Mouse (Mus musculus) hindbrain, embryonic 10.5 days (tissue): Measurements from ENCODE around the gene Tapbpl. TPM values are rescaled to one million over a fixed set of nuclear protein-coding genes. Genes with fewer than 3 reads are reported as not detected.
A peak's percentile ranks its signal among the peaks of the same experiment; 100 is the strongest.

Experiments
- DNase-seq: peaks from one replicate; pipeline ENCODE4 v3.0.0-alpha.2; 2017; ENCODE audit warnings: low spot score
- H3K27ac ChIP-seq: fragments of 300-500 bp; sonication (generic); 2 replicates; pipeline ENCODE4 v1.5.1; 2016; ENCODE audit warnings: mild to moderate bottlenecking, moderate library complexity
- H3K27me3 ChIP-seq: fragments of 300-500 bp; sonication (generic); 2 replicates; pipeline ENCODE4 v1.6.1; 2016; ENCODE audit warnings: mild to moderate bottlenecking; ENCODE audit not compliant: poor library complexity, insufficient read depth, severe bottlenecking
- H3K36me3 ChIP-seq: fragments of 300-500 bp; sonication (generic); 2 replicates; pipeline ENCODE4 v1.6.1; 2016; ENCODE audit warnings: mild to moderate bottlenecking, moderate library complexity
- H3K4me1 ChIP-seq: fragments of 300-500 bp; sonication (generic); replicated peaks from 2 replicates; pipeline ENCODE4 v1.6.1; 2016; ENCODE audit warnings: mild to moderate bottlenecking
- H3K4me3 ChIP-seq: fragments of 300-500 bp; sonication (generic); 2 replicates; pipeline ENCODE4 v1.5.1; 2016; ENCODE audit warnings: mild to moderate bottlenecking, moderate library complexity
- H3K9me3 ChIP-seq: fragments of 300-500 bp; sonication (generic); 2 replicates; pipeline ENCODE4 v1.6.1; 2016; ENCODE audit warnings: mild to moderate bottlenecking, moderate library complexity
- WGBS: fragments of 180-500 bp; shearing (Covaris S2); methylation state at CpG from one replicate; pipeline ENCODE4 v1.1.7; 2016; 5-methylcytosine and 5-hydroxymethylcytosine counted together
- polyA plus RNA-seq: library from polyadenylated mRNA; unstranded; fragments of >200 nt; fragmentation: Nextera tagmentation; extraction: Ambion mirVana; gene quantifications from 2 replicates; pipeline ENCODE4 v1.2.1, GENCODE M21; 2016

Gene Tapbpl
- polyA plus RNA-seq, 1 experiment from 2014 or later, result 1.9 TPM

DNA sequence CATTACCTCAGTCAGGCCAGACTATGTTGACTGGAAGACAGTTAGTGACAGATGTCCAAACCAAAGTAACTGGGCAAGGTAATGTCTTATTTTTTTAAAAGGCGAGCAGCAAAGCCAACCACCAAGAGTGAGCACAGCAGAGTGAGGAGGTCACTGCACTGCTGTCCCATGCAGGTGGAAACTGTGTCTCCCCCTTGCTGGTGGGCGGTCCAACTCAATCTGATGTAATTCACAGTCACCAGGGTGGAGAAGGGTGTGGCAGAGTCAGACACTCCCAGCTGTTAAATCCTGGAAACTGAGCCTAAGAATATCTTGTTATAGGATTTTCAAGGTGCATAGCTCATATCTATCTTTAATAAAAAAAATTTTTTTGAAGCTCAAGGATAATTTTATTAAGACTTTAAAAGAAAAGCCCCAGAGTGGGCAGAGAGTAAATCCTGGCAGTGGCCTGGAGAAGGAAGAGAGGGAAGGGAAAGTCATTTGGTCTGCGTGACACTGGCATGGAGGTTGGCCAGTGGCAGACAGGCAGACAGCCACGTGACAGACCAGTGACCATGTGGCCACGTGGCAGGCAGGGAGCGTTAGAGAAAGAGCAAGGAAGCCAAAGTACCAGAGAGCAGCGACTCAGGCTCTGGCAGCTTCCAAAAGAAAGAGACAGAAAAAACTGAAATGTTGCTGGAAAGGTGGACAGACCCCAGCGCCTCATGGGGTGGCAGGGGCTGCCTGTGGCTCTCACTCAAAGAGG is 24.7 kb upstream of the Tapbpl start:
- H3K9me3 ChIP-seq, result peaks cover 4% of the 10 kb centered on the region; the same call in 1 of the 2 replicates
- H3K4me3 ChIP-seq, result no peak overlapping the region
- 83% methylated on average over 8 of the region's 8 CpGs for WGBS
- peaks cover 10% of the 10 kb centered on the region for H3K4me1 ChIP-seq
- no peaks in the 10 kb centered on the region for H3K27me3 ChIP-seq
- H3K27ac ChIP-seq, result no peak overlapping the region
- no peak for DNase-seq
- H3K36me3 ChIP-seq, result no peaks in the 10 kb centered on the region

DNA sequence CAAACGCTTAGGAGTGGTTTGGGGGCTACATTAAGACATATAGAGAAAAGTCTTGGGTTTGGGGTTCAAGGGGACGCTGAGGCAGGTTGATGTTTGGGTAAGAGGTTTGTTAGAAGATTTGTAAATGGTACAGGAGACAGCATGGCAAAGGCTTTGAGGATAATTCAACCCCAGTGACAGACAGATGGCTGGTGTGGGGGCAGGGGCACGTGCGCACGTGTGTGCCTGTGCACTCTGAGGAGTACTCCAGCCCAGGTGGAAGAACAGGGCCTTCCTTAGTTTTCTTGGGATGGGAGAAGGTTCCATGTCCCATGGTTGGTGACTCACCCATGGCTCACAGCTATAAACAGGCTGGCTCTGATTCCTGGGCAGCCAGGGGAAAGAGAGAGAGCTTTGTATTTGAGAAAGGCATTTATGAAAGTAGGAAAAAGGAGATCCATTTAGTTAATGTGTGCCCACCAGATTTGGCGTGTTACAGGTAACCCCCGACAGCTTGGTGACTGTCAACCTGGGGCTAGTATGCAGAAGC is 23.9 kb upstream of the Tapbpl start:
- H3K27me3 ChIP-seq, result no peaks in the 10 kb centered on the region
- DNase-seq, result no peak
- 88% methylated on average over 7 of the region's 7 CpGs for WGBS
- H3K4me3 ChIP-seq, result no peak overlapping the region
- no peak overlapping the region for H3K27ac ChIP-seq
- H3K4me1 ChIP-seq, result peaks cover 10% of the 10 kb centered on the region
- no peaks in the 10 kb centered on the region for H3K36me3 ChIP-seq
- H3K9me3 ChIP-seq, result peaks cover 4% of the 10 kb centered on the region; the same call in 1 of the 2 replicates

DNA sequence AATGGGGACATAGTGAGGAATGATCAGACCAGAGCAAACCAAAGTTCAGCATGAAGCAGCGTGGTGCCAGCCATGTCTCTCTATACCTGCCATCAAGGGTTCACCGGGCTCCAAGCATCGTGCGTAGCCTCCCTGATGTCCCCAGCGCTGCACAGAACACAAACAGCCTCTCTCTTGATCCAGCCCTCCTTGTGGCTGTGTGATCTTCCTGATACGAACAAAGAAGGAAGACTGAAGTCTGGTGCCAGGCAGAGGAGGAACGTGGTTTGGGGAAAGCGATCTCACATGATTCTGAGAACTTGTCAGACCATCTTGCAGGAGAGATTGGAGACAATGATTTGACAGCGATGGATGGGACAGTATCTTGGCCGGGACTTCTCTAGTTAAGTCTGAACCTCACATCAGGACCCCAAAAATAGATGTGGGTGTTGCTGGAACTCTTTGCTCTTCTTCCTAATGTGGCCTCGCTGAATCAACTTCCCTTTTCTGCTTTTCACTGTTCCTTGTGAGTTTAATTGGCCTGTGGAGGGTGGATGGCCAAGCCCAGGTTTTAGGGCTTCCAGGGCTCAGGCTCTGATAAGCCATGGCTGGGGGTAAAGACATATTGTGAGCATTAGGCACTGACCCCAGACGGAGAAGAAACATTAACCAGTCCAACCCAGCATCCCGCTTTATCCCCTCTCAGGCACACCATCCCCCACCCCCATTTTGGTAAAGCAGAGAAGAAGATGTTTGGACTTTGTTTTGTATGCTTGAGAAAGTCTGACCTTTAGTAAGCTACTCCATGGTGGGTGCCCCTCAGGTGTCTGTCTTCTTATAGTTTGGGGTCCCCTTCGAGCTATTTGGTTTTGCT is 22.4 kb upstream of the Tapbpl start:
- DNase-seq, result no peak
- 83% methylated on average over 14 of the region's 14 CpGs for WGBS

DNA sequence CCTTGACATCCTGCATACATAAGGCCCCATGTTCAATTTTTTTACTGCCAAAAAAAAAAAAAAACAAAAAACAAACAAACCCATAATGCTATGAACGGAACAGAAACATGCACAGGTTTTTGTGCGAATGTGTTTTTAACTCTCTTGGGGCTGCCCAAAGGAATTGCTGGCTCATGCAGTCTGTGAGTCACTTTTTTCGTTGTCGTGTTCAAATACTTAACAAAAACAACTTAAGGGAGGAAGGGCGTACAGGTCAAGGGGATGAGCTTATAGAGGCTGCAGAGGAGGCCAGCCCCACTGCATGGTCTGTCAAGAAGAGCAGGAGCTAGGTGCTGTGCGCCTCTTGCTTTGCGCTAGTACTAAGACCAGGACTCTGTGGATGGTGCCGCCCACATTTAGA is 21.1 kb upstream of the Tapbpl start:
- Histone ChIP-seq H3K36me3 (no peaks in the 10 kb centered on the region), H3K4me1 (peaks cover 10% of the 10 kb centered on the region), H3K27ac (no peak overlapping the region), H3K9me3 (peaks cover 4% of the 10 kb centered on the region; the same call in 1 of the 2 replicates), H3K4me3 (no peak overlapping the region), H3K27me3 (no peaks in the 10 kb centered on the region)
- DNase-seq, result no peak
- 92% methylated on average over 8 of the region's 8 CpGs for WGBS

More for the DNA sequence above, 22.4 kb upstream of the Tapbpl start:
- Histone ChIP-seq H3K9me3 (peaks cover 4% of the 10 kb centered on the region; the same call in 1 of the 2 replicates), H3K27me3 (no peaks in the 10 kb centered on the region), H3K36me3 (no peaks in the 10 kb centered on the region), H3K4me1 (peaks cover 10% of the 10 kb centered on the region), H3K4me3 (no peak overlapping the region), H3K27ac (no peak overlapping the region)

DNA sequence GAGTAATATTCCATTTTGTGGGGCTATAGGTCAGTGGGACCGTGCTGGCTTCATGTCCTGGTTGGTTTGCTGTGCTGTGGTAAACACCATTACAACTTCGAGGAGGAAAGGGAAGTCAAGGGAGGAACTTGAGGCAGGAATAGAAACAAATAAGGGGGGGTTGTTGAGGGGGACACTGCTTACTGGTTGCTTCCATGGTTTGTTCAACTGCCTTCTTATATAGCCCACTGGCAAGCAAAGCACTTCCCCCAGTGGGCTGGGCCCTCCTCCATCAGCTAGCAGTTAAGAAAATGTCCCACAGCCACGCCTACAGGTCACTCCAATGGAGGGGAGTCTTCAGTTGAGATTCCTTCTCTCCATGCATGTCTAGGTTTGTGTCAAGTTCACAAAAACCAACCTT is 20.6 kb upstream of the Tapbpl start:
- no peak for DNase-seq
- H3K36me3 ChIP-seq, result no peaks in the 10 kb centered on the region
- peaks cover 10% of the 10 kb centered on the region for H3K4me1 ChIP-seq
- peaks cover 4% of the 10 kb centered on the region; the same call in 1 of the 2 replicates for H3K9me3 ChIP-seq
- no peak overlapping the region for H3K27ac ChIP-seq
- no peak overlapping the region for H3K4me3 ChIP-seq
- no peaks in the 10 kb centered on the region for H3K27me3 ChIP-seq
- WGBS, result 89% methylated on average over 3 of the region's 3 CpGs

DNA sequence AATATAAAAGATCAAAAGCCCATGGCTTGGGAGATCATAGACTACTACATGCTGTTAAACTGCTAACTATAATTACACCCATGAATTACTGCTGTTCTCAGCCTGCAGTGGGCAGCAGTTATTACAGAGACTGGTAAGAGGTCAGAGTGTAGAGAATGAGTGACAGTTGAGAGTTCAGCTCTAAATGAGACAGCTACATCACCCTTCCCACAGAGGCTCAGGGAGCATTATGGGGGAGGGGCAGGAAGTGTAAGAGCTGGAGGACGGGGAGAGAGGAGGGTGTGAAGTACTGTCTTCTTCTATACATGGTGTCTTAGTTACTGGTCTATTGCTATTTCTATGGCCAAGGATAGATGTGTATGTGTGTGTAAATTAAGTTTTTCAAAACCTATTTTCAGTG is 12.9 kb upstream of the Tapbpl start:
- DNase-seq, result no peak
- Histone ChIP-seq H3K4me3 (no peak overlapping the region), H3K9me3 (no peaks in the 10 kb centered on the region), H3K27ac (no peak overlapping the region), H3K4me1 (no peaks in the 10 kb centered on the region), H3K27me3 (no peaks in the 10 kb centered on the region), H3K36me3 (no peaks in the 10 kb centered on the region)
- 30% methylated on average over 1 of the region's 1 CpGs for WGBS

DNA sequence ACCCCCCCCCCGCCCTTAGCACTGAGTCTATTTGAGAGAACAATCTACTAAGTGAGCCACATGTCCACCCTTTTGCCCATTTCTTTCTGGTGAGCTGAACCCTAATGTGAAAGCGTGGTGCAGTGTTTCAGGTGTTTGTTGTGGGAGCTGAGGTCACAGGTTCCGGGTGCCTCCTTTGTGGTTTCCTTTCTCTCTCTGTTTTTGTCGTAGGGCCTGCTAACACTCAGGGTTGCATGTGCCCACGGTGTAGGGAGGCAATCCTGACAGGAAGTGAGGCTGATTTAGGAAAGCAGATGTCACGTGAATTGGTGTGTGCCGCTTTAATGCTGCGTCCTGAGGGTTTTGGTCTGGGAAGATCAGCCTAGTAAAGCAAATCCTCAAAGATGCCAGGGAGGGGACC is 9.9 kb upstream of the Tapbpl start:
- Histone ChIP-seq H3K36me3 (no peaks in the 10 kb centered on the region), H3K27me3 (no peaks in the 10 kb centered on the region), H3K9me3 (no peaks in the 10 kb centered on the region), H3K4me1 (peaks cover 4% of the 10 kb centered on the region), H3K4me3 (no peak overlapping the region), H3K27ac (no peak overlapping the region)
- 82% methylated on average over 8 of the region's 8 CpGs for WGBS
- DNase-seq, result no peak

DNA sequence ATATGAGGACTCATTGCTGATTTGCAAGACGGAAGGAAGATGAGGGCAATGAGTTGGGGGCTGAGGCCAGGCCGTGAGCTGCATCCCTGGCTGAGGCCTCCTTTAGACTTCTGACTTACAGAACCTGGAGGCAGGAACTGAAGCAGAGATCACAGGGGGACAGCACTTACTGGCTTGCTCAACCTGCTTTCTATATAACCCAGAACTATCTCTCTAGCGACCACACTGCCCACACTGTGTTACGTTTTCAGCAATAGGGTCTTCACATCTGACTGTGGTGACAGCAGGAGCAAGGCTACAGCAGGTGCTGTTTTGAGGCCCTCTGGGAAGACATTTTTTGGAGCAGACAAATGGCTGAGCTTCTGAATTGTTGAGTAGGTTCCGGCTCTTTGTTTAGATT is 9.0 kb upstream of the Tapbpl start:
- Histone ChIP-seq H3K36me3 (no peaks in the 10 kb centered on the region), H3K27ac (no peak overlapping the region), H3K27me3 (no peaks in the 10 kb centered on the region), H3K4me3 (no peak overlapping the region), H3K4me1 (peaks cover 9% of the 10 kb centered on the region), H3K9me3 (no peaks in the 10 kb centered on the region)
- 88% methylated on average over 5 of the region's 5 CpGs for WGBS
- DNase-seq, result no peak

DNA sequence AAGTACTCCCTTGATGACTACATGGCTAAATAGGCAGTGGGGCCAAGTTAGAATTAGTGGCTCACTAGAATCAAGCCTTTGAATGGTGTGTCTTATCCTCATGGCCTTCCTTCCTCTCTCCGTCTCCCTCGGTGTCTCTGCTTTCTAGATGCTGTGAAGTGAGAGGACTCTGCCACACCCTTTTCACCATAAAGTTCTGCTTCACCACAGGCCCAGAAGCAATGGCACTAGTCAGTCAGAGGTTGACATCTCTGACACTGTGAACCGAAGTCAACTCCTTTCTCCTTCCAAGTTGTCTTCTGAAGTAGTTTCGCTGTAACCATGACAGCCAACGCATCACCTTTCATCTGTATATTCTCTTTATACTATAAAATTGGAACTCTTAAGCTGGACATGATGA is 7.9 kb upstream of the Tapbpl start:
- H3K27ac ChIP-seq, result no peak overlapping the region
- no peaks in the 10 kb centered on the region for H3K36me3 ChIP-seq
- whole genome bisulfite sequencing, result 91% methylated on average over 5 of the region's 5 CpGs
- no peak overlapping the region for H3K4me3 ChIP-seq
- H3K4me1 ChIP-seq, result peaks cover 11% of the 10 kb centered on the region
- no peak for DNase-seq
- no peaks in the 10 kb centered on the region for H3K9me3 ChIP-seq
- H3K27me3 ChIP-seq, result no peaks in the 10 kb centered on the region

DNA sequence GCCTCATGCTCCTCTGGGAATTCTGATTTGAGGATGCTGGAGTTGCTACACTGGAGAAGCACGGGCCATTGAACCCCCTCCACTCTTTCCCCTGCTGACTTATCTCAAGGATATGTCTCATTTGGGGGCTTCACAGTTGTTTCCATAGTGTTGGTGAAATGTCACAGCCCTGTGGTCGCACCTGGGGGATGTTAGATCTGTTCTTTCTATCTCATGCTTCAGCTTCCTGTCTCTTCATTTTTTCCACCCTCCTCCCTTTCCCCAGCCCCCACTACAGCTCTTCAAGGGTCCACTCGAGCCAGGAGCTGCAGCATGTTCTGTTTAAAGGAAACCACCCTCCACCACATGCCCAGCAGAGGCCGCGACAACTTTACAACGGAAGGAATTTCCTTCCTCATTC is 6.7 kb upstream of the Tapbpl start:
- 84% methylated on average over 6 of the region's 6 CpGs for WGBS

DNA sequence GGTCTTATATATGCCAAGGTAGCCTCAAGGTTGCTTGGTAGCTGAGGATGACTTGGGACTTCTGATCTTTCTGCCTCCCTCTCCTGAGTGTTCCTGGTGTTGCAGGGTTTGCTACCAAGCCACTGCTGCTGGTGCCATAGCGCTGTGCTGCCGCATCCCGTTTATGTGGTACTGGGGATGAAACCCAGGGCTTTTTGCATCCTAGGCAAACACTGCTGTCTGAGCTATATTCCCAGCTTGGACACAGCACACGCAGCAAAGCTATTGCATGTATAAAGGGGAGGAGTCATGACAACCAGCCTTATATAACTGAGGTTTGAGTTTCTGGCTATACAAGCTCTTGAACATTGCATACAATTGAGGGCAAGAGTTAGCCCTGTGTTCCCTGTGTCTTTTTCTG is 5.8 kb upstream of the Tapbpl start:
- 88% methylated on average over 4 of the region's 4 CpGs for WGBS
- Histone ChIP-seq H3K4me3 (no peak overlapping the region), H3K27me3 (no peaks in the 10 kb centered on the region), H3K9me3 (no peaks in the 10 kb centered on the region), H3K27ac (no peak overlapping the region), H3K36me3 (no peaks in the 10 kb centered on the region), H3K4me1 (peaks cover 25% of the 10 kb centered on the region)
- DNase-seq, result no peak

More for the DNA sequence above, 6.7 kb upstream of the Tapbpl start:
- H3K4me1 ChIP-seq, result peaks cover 18% of the 10 kb centered on the region
- DNase-seq, result no peak
- H3K4me3 ChIP-seq, result no peak overlapping the region
- H3K9me3 ChIP-seq, result no peaks in the 10 kb centered on the region
- H3K27me3 ChIP-seq, result no peaks in the 10 kb centered on the region
- H3K27ac ChIP-seq, result no peak overlapping the region
- no peaks in the 10 kb centered on the region for H3K36me3 ChIP-seq

DNA sequence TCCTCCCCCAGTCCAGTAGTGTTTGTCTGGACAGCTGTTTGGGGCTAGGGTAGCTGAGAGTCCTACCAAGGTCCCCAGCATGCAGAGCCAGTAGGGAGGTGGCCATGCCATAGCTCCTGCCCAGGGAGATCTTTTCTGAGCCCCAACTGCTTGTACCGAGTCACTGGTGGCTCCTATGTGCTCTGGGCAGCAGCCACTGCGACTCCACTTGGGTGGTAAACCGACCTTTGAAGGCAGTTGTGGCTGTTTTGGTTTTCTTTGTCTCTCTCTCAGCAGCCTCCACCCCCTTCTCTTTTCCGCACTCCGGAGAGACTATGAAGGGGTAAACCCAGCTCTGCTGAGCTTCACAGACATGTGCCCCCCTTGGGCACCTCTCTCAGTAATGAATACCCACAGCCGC is 5.1 kb upstream of the Tapbpl start, which contains the start of gene Cd27:
Gene Cd27, minus strand, starts transcription at position 229 of the 400 bp plus-strand sequence.
- DNase-seq, result no peak
- peak within 1 kb of the TSS; percentile 41; the same call in 1 of the 2 replicates for H3K27ac ChIP-seq
- H3K4me3 ChIP-seq, result no peak within 1 kb of the TSS
- WGBS, result 32% methylated on average over 6 of the region's 6 CpGs
- no peaks in the 10 kb centered on the region for H3K9me3 ChIP-seq
- H3K4me1 ChIP-seq, result peaks cover 31% of the 10 kb centered on the region
- no peaks in the 10 kb centered on the region for H3K36me3 ChIP-seq
- no peaks in the 10 kb centered on the region for H3K27me3 ChIP-seq

DNA sequence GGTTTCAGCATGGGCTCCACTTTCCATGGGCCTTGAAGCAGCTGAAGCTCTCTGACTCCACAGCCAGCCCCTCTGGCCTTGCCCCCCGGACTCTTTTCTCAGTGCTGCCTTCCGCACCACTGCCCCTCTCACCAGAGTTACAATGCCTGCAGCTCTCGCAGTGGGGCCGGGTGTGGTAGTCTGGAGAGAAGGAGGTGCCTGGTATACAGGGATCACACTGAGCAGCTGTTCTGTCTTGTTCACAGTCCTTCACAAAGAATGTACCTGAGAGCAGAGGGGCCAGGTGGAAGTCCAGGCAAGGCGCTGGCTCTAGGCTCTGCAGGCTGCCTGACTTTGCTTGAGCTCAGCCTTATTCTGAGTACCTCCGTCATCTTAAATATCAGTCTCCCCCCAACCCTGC is 4.7 kb upstream of the Tapbpl start:
- 63% methylated on average over 6 of the region's 6 CpGs for WGBS
- no peak overlapping the region; the same call in 1 of the 2 replicates for H3K27ac ChIP-seq
- no peak overlapping the region for H3K4me3 ChIP-seq
- peaks cover 36% of the 10 kb centered on the region for H3K4me1 ChIP-seq
- DNase-seq, result no peak
- H3K9me3 ChIP-seq, result no peaks in the 10 kb centered on the region
- no peaks in the 10 kb centered on the region for H3K36me3 ChIP-seq
- H3K27me3 ChIP-seq, result no peaks in the 10 kb centered on the region
